Mouse (Mus musculus): ENCODE data around the gene Phlda2. TPM values are rescaled to one million over a fixed set of nuclear protein-coding genes. Genes with fewer than 3 reads are reported as not detected.
A peak's percentile ranks its signal among the peaks of the same experiment; 100 is the strongest.
"Not testable (repeated sequence)": the region's sequence is repeated elsewhere in the genome, so short reads cannot be mapped to it uniquely, and the experiment has no call there.

Gene Phlda2
- polyA plus RNA-seq (2015; fragmentation: Nextera tagmentation; extraction: Ambion mirVana): 7.0 and 8.5 TPM in 2 replicates

DNA sequence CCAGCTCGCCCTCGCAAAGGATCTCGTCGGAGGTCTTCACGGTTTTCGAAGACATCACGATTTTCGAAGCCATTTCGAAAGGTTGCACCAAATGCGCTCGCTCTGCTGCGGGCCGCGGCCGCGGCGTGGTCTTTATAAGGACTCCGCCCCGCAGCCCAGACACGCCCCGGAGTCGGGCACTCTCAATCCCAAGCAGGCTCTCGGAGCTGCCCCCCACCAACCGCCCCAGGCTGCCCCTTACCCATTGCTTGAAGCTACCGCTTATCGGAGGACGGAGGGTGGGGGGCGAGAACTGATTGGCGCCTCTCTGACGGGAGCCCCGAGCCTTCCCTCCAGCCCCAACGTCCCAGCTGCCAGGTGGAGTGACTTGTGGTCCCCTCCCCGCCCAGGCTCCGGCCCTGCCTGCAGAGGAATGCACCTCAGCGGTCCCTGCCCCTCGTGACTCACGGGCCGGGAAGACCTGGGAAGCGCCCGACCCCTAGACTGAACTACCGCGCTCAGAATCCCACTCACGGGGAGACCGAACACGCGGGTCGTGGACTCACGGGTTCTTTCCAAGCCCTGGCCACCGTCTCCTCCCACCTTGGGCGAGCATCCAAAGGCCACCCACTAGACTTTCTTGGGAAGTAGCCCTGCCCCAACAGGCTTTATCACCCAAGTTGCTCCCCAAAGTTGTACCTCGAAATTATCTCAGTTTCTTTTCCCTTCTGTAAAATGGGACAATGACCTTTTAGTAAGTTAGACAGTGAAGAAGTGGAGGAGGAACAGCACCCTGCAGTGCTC is at the start of gene Phlda2:
Gene Phlda2, minus strand, starts transcription at position 733 of the 783 bp plus-strand sequence.
- Histone ChIP-seq H3K4me3 (peak within 1 kb of the TSS; percentile 49), H3K9me3 (no peaks in the 10 kb centered on the region), H3K4me2 (peak within 1 kb of the TSS; percentile 82), H3K4me1 (peaks cover 16% of the 10 kb centered on the region; the same call in 1 of the 2 replicates), H3K36me3 (no peaks in the 10 kb centered on the region), H3K9ac (peak within 1 kb of the TSS; percentile 66), H3K27me3 (peaks cover 71% of the 10 kb centered on the region), H3K27ac (no peak within 1 kb of the TSS)
- 6% methylated on average over 51 of the region's 51 CpGs for WGBS
- no peak; the same call in 1 of the 2 replicates for ATAC-seq (ENCODE audit: insufficient number of reproducible peaks, insufficient read depth, low FRiP score, low TSS enrichment, low read depth)

- H3K4me1 ChIP-seq: peaks cover 31% of the 10 kb centered on the region
- no peak for ATAC-seq (ENCODE audit: insufficient number of reproducible peaks, insufficient read depth, low FRiP score, low TSS enrichment, low read depth)
- no peaks in the 10 kb centered on the region for H3K27me3 ChIP-seq
- H3K4me3 ChIP-seq: peak overlapping the region; percentile 93
- H3K4me2 ChIP-seq: peak overlapping the region; percentile 83
- peaks cover 17% of the 10 kb centered on the region for H3K36me3 ChIP-seq
- H3K27ac ChIP-seq: peak overlapping the region; percentile 95
- peak overlapping the region; percentile 83 for H3K9ac ChIP-seq
- H3K9me3 ChIP-seq: no peaks in the 10 kb centered on the region
- 33% methylated on average over 2 of the region's 2 CpGs for whole genome bisulfite sequencing
Measured at GRCm38 (mm10) chr7:143549588-143550220, 46.8 kb upstream of the Phlda2 start.

DNA sequence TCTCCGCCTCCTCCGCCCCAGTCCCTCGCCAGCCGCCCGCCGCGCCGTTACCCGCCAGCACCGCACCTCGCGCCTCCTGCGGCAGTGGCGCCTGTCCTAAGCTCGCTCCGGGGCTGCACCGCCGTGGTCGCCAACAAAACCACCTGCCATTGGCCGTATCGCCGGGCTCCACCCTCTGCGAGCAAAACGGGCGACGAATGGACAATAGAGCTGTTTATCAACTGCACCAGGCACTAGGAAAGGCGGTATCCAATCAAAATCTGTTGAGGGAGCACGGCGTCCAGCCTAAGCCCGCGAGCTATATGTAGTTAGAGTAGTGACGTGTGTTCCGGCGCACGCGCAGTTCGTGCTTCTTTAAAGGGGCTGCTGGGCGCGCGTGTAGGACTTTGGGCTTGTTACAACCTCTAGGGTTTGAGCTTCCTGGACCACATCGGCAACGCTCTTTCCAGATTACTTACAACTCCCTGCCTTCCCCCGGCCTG is 46.1 kb upstream of the Phlda2 start, which contains the start of gene Nap1l4:
Gene Nap1l4, minus strand, starts transcription at position 131 of the 482 bp plus-strand sequence.
- no peaks in the 10 kb centered on the region for H3K27me3 ChIP-seq

GRCm38 (mm10) chr7:143548231-143548961 is 45.4 kb upstream of the Phlda2 start:
- Histone ChIP-seq H3K27me3 (no peaks in the 10 kb centered on the region), H3K27ac (peak overlapping the region; percentile 91), H3K9me3 (no peaks in the 10 kb centered on the region), H3K4me1 (peaks cover 38% of the 10 kb centered on the region), H3K4me3 (peak overlapping the region; percentile 93), H3K4me2 (peak overlapping the region; percentile 83), H3K36me3 (peaks cover 12% of the 10 kb centered on the region; the same call in 1 of the 2 replicates), H3K9ac (peak overlapping the region; percentile 94)
- peak; percentile 67 for ATAC-seq (ENCODE audit: insufficient number of reproducible peaks, insufficient read depth, low FRiP score, low TSS enrichment, low read depth)
- WGBS: under 1% methylated on average over 44 of the region's 63 CpGs

More for the DNA sequence above, 46.1 kb upstream of the Phlda2 start, which contains the start of gene Nap1l4:
- no peaks in the 10 kb centered on the region for H3K9me3 ChIP-seq
- under 1% methylated on average over 43 of the region's 43 CpGs for WGBS
- peak within 1 kb of the TSS; percentile 94 for H3K9ac ChIP-seq
- ATAC-seq (ENCODE audit: insufficient number of reproducible peaks, insufficient read depth, low FRiP score, low TSS enrichment, low read depth): peak; percentile 98
- peak within 1 kb of the TSS; percentile 95 for H3K27ac ChIP-seq
- H3K4me1 ChIP-seq: peaks cover 32% of the 10 kb centered on the region
- H3K4me2 ChIP-seq: peak within 1 kb of the TSS; percentile 83
- peaks cover 13% of the 10 kb centered on the region for H3K36me3 ChIP-seq
- peak within 1 kb of the TSS; percentile 93 for H3K4me3 ChIP-seq

DNA sequence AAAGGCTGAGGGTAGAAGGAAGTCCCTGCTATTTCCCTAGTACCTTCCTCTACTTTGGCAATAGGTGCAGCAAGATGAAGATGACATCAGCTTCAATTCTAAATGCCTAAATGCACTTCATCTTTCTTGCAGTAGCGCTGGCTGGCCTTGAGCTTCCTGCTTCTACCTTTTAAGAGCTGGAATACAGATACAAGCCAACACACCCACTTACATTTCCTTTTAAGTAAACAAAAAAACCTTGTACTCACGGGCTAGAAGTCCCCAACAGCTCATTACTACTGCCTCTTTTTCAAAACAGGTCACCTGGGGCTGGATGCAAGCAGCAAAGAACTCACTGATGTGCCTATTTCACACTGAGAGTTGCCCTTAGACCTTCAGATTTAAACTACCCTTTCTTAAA is 43.6 kb upstream of the Phlda2 start:
- no peak overlapping the region for H3K27ac ChIP-seq
- no peaks in the 10 kb centered on the region for H3K27me3 ChIP-seq
- H3K4me2 ChIP-seq: peak overlapping the region; percentile 83
- WGBS: 64% methylated on average over 2 of the region's 2 CpGs
- peaks cover 10% of the 10 kb centered on the region; the same call in 1 of the 2 replicates for H3K36me3 ChIP-seq
- ATAC-seq (ENCODE audit: insufficient number of reproducible peaks, insufficient read depth, low FRiP score, low TSS enrichment, low read depth): no peak
- H3K4me3 ChIP-seq: no peak overlapping the region
- peaks cover 45% of the 10 kb centered on the region for H3K4me1 ChIP-seq
- H3K9me3 ChIP-seq: no peaks in the 10 kb centered on the region
- peak overlapping the region; percentile 49 for H3K9ac ChIP-seq

- no peak for ATAC-seq (ENCODE audit: insufficient number of reproducible peaks, insufficient read depth, low FRiP score, low TSS enrichment, low read depth)
- WGBS: 94% methylated on average over 2 of the region's 2 CpGs
- no peak overlapping the region for H3K27ac ChIP-seq
Measured at GRCm38 (mm10) chr7:143544368-143544767, 41.4 kb upstream of the Phlda2 start.

DNA sequence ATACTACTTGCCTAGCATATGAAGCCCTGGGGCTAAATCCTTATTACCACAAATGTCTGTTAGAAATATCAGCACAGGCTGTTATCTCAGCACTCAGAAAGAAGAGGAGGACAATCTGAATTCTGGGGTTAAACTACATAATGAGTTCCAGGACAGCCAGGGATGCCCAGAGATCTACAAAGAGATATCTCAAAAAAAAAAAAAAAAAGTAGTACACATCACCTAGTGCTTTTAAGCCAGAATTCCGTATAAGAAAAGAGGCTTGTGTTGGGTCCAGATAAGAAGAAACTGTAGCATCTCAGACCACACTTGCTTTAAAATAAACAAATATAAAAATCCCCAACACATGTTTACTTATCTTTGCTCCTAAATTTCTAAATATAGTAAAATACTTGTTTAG is 35.7 kb upstream of the Phlda2 start:
- no peak overlapping the region for H3K9ac ChIP-seq
- no peak overlapping the region for H3K27ac ChIP-seq
- no peak overlapping the region for H3K4me3 ChIP-seq
- peaks cover 65% of the 10 kb centered on the region for H3K36me3 ChIP-seq
- WGBS: 66% methylated on average over 1 of the region's 1 CpGs
- ATAC-seq (ENCODE audit: insufficient number of reproducible peaks, insufficient read depth, low FRiP score, low TSS enrichment, low read depth): no peak
- H3K4me2 ChIP-seq: no peak overlapping the region
- H3K27me3 ChIP-seq: no peaks in the 10 kb centered on the region
- H3K4me1 ChIP-seq: peaks cover 10% of the 10 kb centered on the region
- no peaks in the 10 kb centered on the region for H3K9me3 ChIP-seq

More at GRCm38 (mm10) chr7:143544368-143544767, 41.4 kb upstream of the Phlda2 start:
- peaks cover 39% of the 10 kb centered on the region for H3K4me1 ChIP-seq
- H3K9ac ChIP-seq: no peak overlapping the region
- H3K36me3 ChIP-seq: peaks cover 20% of the 10 kb centered on the region
- H3K4me2 ChIP-seq: no peak overlapping the region
- H3K9me3 ChIP-seq: no peaks in the 10 kb centered on the region
- H3K4me3 ChIP-seq: no peak overlapping the region
- no peaks in the 10 kb centered on the region for H3K27me3 ChIP-seq

GRCm38 (mm10) chr7:143538229-143538628 is 35.3 kb upstream of the Phlda2 start:
- H3K36me3 ChIP-seq: peaks cover 69% of the 10 kb centered on the region
- H3K4me3 ChIP-seq; H3K9ac ChIP-seq; H3K4me1 ChIP-seq; H3K4me2 ChIP-seq; H3K27ac ChIP-seq; H3K27me3 ChIP-seq; ATAC-seq (ENCODE audit: insufficient number of reproducible peaks, insufficient read depth, low FRiP score, low TSS enrichment, low read depth); H3K9me3 ChIP-seq: not testable (repeated sequence)
- 92% methylated on average over 6 of the region's 6 CpGs for WGBS

GRCm38 (mm10) chr7:143536251-143536650 is 33.3 kb upstream of the Phlda2 start:
- Histone ChIP-seq H3K4me1 (no peaks in the 10 kb centered on the region), H3K9ac (no peak overlapping the region), H3K27me3 (no peaks in the 10 kb centered on the region), H3K9me3 (no peaks in the 10 kb centered on the region), H3K36me3 (peaks cover 88% of the 10 kb centered on the region), H3K4me2 (no peak overlapping the region), H3K4me3 (no peak overlapping the region), H3K27ac (no peak overlapping the region)
- no peak for ATAC-seq (ENCODE audit: insufficient number of reproducible peaks, insufficient read depth, low FRiP score, low TSS enrichment, low read depth)
- WGBS: 77% methylated on average over 3 of the region's 3 CpGs

DNA sequence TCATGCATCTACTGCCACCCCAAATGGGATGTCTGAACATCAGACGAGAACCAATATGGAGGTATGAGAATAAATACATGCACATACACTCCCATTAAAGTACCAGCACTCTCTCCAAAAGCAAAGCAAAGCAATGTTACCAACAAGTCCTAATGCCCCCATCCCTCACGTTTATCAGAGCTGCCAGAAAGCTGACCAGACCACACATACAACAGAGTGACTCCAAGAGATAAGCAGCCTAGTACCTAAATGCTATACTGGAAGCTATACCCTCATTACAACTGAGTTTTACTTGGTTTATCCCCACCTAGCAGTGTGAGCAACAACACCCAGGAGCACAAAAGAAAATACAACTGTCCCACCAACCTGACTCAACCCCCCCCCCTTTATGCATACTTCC is 30.3 kb upstream of the Phlda2 start:
- no peaks in the 10 kb centered on the region for H3K9me3 ChIP-seq
- no peaks in the 10 kb centered on the region for H3K4me1 ChIP-seq
- no peak for ATAC-seq (ENCODE audit: insufficient number of reproducible peaks, insufficient read depth, low FRiP score, low TSS enrichment, low read depth)
- H3K4me2 ChIP-seq: no peak overlapping the region
- H3K27me3 ChIP-seq: no peaks in the 10 kb centered on the region
- H3K4me3 ChIP-seq: no peak overlapping the region
- peaks cover 99% of the 10 kb centered on the region for H3K36me3 ChIP-seq
- no peak overlapping the region for H3K27ac ChIP-seq
- no peak overlapping the region for H3K9ac ChIP-seq
- WGBS: 83% methylated on average over 2 of the region's 2 CpGs

DNA sequence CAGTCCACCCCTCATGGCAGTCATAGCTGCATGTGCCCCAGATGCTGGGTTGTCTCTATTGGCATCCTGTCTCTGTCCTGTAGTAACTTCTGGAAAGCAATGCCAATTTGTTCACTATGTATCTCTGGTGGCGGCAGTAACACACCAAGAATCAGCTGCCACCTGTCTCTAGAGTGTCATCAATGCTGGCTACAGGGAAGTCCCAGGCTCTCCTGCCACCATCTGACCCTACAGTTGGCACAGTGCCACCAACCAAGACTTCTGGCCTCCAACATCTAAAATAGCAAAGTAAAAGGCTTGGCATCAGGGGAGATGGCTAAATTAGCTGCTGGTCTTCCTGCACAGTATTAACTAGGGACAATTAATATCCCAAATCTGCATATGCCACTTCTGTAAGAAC is 29.5 kb upstream of the Phlda2 start:
- Histone ChIP-seq H3K36me3 (peaks cover 99% of the 10 kb centered on the region), H3K27ac (no peak overlapping the region), H3K4me1 (no peaks in the 10 kb centered on the region), H3K9ac (no peak overlapping the region), H3K27me3 (no peaks in the 10 kb centered on the region), H3K9me3 (no peaks in the 10 kb centered on the region), H3K4me2 (no peak overlapping the region), H3K4me3 (no peak overlapping the region)
- no peak for ATAC-seq (ENCODE audit: insufficient number of reproducible peaks, insufficient read depth, low FRiP score, low TSS enrichment, low read depth)
- 91% methylated on average over 1 of the region's 1 CpGs for WGBS
